Mouse (Mus musculus) limb, embryonic 12.5 days (tissue): Measurements from ENCODE around the gene Aldh3b3. TPM values are rescaled to one million over a fixed set of nuclear protein-coding genes. Genes with fewer than 3 reads are reported as not detected.

Experiments
- ATAC-seq: fragments of 200-750 bp; cut with Nextera tagmentation; 2 replicates; pipeline ENCODE4 v1.8.0; 2017; ENCODE audit warnings: low read depth, moderate TSS enrichment; ENCODE audit not compliant: insufficient number of reproducible peaks, insufficient read depth, low FRiP score, low TSS enrichment
- H3K27ac ChIP-seq: fragments of 300-500 bp; sonication (generic); 2 replicates; pipeline ENCODE4 v1.5.1; 2016; ENCODE audit warnings: mild to moderate bottlenecking, moderate library complexity
- H3K27me3 ChIP-seq: fragments of 300-500 bp; sonication (generic); 2 replicates; pipeline ENCODE4 v1.6.1; 2016; ENCODE audit warnings: mild to moderate bottlenecking, moderate library complexity
- H3K36me3 ChIP-seq: fragments of 300-500 bp; sonication (generic); 2 replicates; pipeline ENCODE4 v1.6.1; 2016; ENCODE audit warnings: mild to moderate bottlenecking, moderate library complexity
- H3K4me1 ChIP-seq: fragments of 300-500 bp; sonication (generic); replicated peaks from 2 replicates; pipeline ENCODE4 v1.6.1; 2016
- H3K4me2 ChIP-seq: fragments of 300-500 bp; sonication (generic); 2 replicates; pipeline ENCODE4 v1.6.1; 2016; ENCODE audit warnings: mild to moderate bottlenecking, moderate library complexity
- H3K4me3 ChIP-seq: fragments of 300-500 bp; sonication (generic); replicated peaks from 2 replicates; pipeline ENCODE4 v1.5.1; 2016; ENCODE audit warnings: mild to moderate bottlenecking
- H3K9ac ChIP-seq: fragments of 300-500 bp; sonication (generic); replicated peaks from 2 replicates; pipeline ENCODE4 v1.6.1; 2016; ENCODE audit warnings: mild to moderate bottlenecking, moderate library complexity
- H3K9me3 ChIP-seq: fragments of 300-500 bp; sonication (generic); 2 replicates; pipeline ENCODE4 v1.6.1; 2016; ENCODE audit warnings: mild to moderate bottlenecking, moderate library complexity
- WGBS: fragments of 180-500 bp; shearing (Covaris S2); methylation state at CpG from one replicate; pipeline ENCODE4 v1.1.7; 2016; 5-methylcytosine and 5-hydroxymethylcytosine counted together
- polyA plus RNA-seq: library from polyadenylated mRNA; unstranded; fragments of >200 nt; fragmentation: Nextera tagmentation; extraction: Ambion mirVana; gene quantifications from 2 replicates; pipeline ENCODE4 v1.2.1, GENCODE M21; 2016

The Aldh3b3 gene
- polyA plus RNA-seq: not detected in 2 replicates

DNA sequence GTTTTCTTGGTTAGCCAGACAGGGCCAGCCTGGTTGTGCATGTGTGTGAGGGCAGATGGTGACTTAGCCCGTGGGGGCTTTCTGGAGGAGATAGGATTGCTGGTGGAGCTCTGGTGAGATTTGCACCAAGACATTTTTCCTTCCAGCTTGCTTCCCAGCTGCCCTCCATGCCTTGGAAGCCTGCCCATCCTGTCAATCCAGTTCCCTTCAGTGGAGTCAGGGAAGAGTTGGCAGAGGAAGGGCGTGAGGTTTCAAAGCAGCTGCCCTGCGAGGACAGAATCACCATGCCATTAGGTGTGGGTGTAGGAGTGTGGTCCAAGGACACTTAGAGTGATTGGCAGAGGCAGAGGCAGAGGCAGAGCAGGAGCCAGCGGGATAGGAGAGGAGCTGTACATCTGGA lies at the start of gene Aldh3b3:
Aldh3b3 (plus strand) TSS at position 176 of the 400 bp plus-strand sequence.
- 70% methylated on average over 4 of the region's 4 CpGs for WGBS
- no peaks in the 10 kb centered on the region for H3K4me1 ChIP-seq
- no peaks in the 10 kb centered on the region for H3K27me3 ChIP-seq
- H3K4me3 ChIP-seq: no peak within 1 kb of the TSS
- H3K9me3 ChIP-seq: no peaks in the 10 kb centered on the region
- H3K36me3 ChIP-seq: no peaks in the 10 kb centered on the region
- no peak for ATAC-seq
- H3K4me2 ChIP-seq: no peak within 1 kb of the TSS
- no peak within 1 kb of the TSS for H3K9ac ChIP-seq
- no peak within 1 kb of the TSS for H3K27ac ChIP-seq

GRCm38 (mm10) chr19:3910206-3910605 lies 48.2 kb upstream of the Aldh3b3 start:
- no peak overlapping the region for H3K4me2 ChIP-seq
- no peak overlapping the region for H3K9ac ChIP-seq
- H3K27me3 ChIP-seq: no peaks in the 10 kb centered on the region
- H3K9me3 ChIP-seq: no peaks in the 10 kb centered on the region
- no peak for ATAC-seq
- peaks cover 40% of the 10 kb centered on the region for H3K4me1 ChIP-seq
- 87% methylated on average over 5 of the region's 5 CpGs for WGBS
- H3K27ac ChIP-seq: no peak overlapping the region
- H3K4me3 ChIP-seq: no peak overlapping the region
- H3K36me3 ChIP-seq: peaks cover 37% of the 10 kb centered on the region

DNA sequence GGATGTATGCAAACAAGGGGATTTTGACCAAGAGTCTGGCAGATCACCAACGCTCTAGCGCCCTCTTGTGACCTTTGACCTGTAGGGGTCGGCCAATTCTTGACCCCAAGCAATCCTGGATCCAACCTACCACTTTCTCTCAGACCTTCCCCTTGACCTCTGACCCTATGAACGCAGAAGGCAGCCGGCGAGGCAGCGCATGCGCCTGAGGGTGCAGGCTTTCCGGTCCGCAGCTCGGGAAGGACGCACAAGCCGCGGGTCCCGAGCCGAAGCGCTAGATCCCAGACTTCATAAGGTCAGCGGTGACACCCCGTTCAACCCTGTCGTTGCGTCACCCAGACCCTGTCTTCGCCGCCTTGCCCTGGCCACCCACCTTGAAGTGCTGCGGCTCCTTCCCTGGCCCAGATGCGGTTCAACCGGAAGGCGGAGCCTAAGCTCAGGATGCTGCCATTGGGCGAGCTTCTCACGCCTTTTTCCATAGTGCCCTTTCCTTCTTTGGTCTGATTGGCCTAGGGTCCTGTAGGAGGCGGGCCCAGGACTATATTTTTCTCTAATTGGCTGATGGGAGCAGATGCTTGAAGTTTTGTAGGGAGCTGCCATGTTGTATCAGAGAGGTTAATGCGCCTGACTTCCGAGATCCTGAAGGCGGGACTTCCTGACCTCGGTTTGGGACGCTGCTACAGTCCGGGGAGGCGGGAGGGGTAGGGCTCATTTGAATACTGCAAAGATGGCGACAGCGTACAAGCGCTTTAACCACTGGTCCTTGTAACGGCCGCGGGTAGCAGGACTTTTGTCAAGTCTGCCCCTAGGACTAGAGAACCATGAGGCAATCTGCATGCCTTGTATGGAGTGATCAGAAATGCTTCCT lies 45.9 kb upstream of the Aldh3b3 start, which contains the start of gene Ndufs8:
Ndufs8 (minus strand) TSS at position 438 of the 868 bp plus-strand sequence.
- Histone ChIP-seq H3K36me3 (peaks cover 37% of the 10 kb centered on the region), H3K27me3 (no peaks in the 10 kb centered on the region), H3K9ac (peak within 1 kb of the TSS; percentile 67), H3K4me3 (peak within 1 kb of the TSS; percentile 62), H3K4me2 (peak within 1 kb of the TSS; percentile 69), H3K27ac (peak within 1 kb of the TSS; percentile 77), H3K9me3 (no peaks in the 10 kb centered on the region), H3K4me1 (peaks cover 21% of the 10 kb centered on the region)
- ATAC-seq: peak; percentile 97
- WGBS: under 1% methylated on average over 43 of the region's 43 CpGs

DNA sequence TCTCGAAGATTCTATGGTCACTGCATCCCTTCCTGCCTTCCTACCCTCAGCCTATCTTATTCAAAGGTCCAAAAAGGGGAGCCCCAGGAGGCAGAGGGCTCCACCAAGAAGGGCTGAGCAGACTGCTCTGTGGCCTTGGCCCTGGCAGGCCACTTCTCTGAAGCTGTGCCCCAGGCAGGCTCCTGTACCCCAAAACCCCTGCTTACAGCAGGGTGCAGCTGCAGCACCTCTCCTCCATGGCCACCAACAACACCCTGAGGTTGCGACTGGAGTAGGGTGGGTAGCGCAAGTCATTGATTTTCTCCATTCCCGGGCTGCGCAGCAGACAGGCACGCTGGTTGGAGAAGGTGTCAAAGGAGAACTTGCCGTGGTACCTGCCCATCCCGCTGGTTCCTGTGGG lies 44.8 kb upstream of the Aldh3b3 start:
- Histone ChIP-seq H3K4me1 (peaks cover 16% of the 10 kb centered on the region), H3K27me3 (no peaks in the 10 kb centered on the region), H3K27ac (no peak overlapping the region), H3K36me3 (peaks cover 28% of the 10 kb centered on the region), H3K4me2 (peak overlapping the region; percentile 60), H3K9me3 (no peaks in the 10 kb centered on the region), H3K9ac (peak overlapping the region; percentile 59; the same call in 1 of the 2 replicates), H3K4me3 (peak overlapping the region; percentile 62)
- no peak for ATAC-seq
- 86% methylated on average over 8 of the region's 8 CpGs for WGBS

GRCm38 (mm10) chr19:3914535-3914934 lies 43.9 kb upstream of the Aldh3b3 start:
- no peak overlapping the region for H3K4me2 ChIP-seq
- H3K36me3 ChIP-seq: peaks cover 19% of the 10 kb centered on the region
- no peak overlapping the region for H3K9ac ChIP-seq
- H3K4me1 ChIP-seq: peaks cover 16% of the 10 kb centered on the region
- H3K4me3 ChIP-seq: no peak overlapping the region
- no peaks in the 10 kb centered on the region for H3K27me3 ChIP-seq
- H3K9me3 ChIP-seq: no peaks in the 10 kb centered on the region
- 91% methylated on average over 5 of the region's 5 CpGs for WGBS
- no peak for ATAC-seq
- no peak overlapping the region for H3K27ac ChIP-seq

DNA sequence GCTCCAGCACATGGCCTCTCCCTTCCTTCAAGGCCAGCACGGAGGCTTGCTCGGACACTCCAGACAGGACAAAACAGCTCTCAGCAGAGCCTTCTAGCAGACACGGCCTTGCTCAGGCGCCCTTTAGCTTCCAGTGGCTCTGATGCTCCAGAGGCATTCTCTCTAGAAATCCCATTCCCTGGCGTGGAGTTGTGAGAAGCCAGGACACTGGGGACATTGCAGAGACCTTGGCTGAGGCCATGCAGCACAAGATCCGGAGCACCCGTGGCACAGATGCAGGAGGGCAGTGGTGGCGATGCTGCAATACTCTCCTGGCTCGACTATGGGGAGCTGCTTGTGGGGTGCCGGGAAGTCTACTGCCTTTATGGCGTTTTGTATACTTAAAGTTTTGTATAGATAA lies 41.7 kb upstream of the Aldh3b3 start:
- 81% methylated on average over 11 of the region's 11 CpGs for WGBS
- ATAC-seq: no peak
- no peak overlapping the region for H3K9ac ChIP-seq

GRCm38 (mm10) chr19:3919928-3920327 lies 38.5 kb upstream of the Aldh3b3 start:
- H3K27ac ChIP-seq: no peak overlapping the region
- H3K9ac ChIP-seq: no peak overlapping the region
- no peaks in the 10 kb centered on the region for H3K27me3 ChIP-seq
- H3K4me2 ChIP-seq: no peak overlapping the region
- no peaks in the 10 kb centered on the region for H3K36me3 ChIP-seq
- no peak for ATAC-seq
- no peaks in the 10 kb centered on the region for H3K9me3 ChIP-seq
- H3K4me1 ChIP-seq: no peaks in the 10 kb centered on the region; the same call in 1 of the 2 replicates
- no peak overlapping the region for H3K4me3 ChIP-seq

More for the DNA sequence above, 41.7 kb upstream of the Aldh3b3 start:
- H3K9me3 ChIP-seq: no peaks in the 10 kb centered on the region
- no peak overlapping the region for H3K4me2 ChIP-seq
- no peaks in the 10 kb centered on the region for H3K36me3 ChIP-seq
- H3K27ac ChIP-seq: no peak overlapping the region
- peaks cover 14% of the 10 kb centered on the region for H3K4me1 ChIP-seq
- H3K4me3 ChIP-seq: no peak overlapping the region
- no peaks in the 10 kb centered on the region for H3K27me3 ChIP-seq

GRCm38 (mm10) chr19:3922661-3923371 lies 35.6 kb upstream of the Aldh3b3 start:
- no peak for ATAC-seq
- Histone ChIP-seq H3K27ac (peak overlapping the region; percentile 35; the same call in 1 of the 2 replicates), H3K4me3 (no peak overlapping the region), H3K4me2 (no peak overlapping the region), H3K9me3 (no peaks in the 10 kb centered on the region), H3K27me3 (no peaks in the 10 kb centered on the region), H3K9ac (no peak overlapping the region), H3K4me1 (no peaks in the 10 kb centered on the region; the same call in 1 of the 2 replicates), H3K36me3 (no peaks in the 10 kb centered on the region)
- WGBS: 53% methylated on average over 10 of the region's 10 CpGs

- Histone ChIP-seq H3K36me3 (no peaks in the 10 kb centered on the region), H3K4me3 (no peak overlapping the region), H3K27me3 (no peaks in the 10 kb centered on the region), H3K4me1 (no peaks in the 10 kb centered on the region; the same call in 1 of the 2 replicates), H3K9ac (no peak overlapping the region), H3K9me3 (no peaks in the 10 kb centered on the region), H3K27ac (peak overlapping the region; percentile 35; the same call in 1 of the 2 replicates), H3K4me2 (no peak overlapping the region)
- ATAC-seq: peak; percentile 24; the same call in 1 of the 2 replicates
- WGBS: 58% methylated on average over 13 of the region's 13 CpGs
These were observed 34.9 kb upstream of the Aldh3b3 start for GRCm38 (mm10) chr19:3923586-3923985.

GRCm38 (mm10) chr19:3924190-3924589 lies 34.3 kb upstream of the Aldh3b3 start:
- Histone ChIP-seq H3K9me3 (no peaks in the 10 kb centered on the region), H3K4me2 (no peak overlapping the region), H3K36me3 (no peaks in the 10 kb centered on the region), H3K4me3 (no peak overlapping the region), H3K27ac (peak overlapping the region; percentile 13; the same call in 1 of the 2 replicates), H3K4me1 (peaks cover 1% of the 10 kb centered on the region), H3K9ac (no peak overlapping the region), H3K27me3 (no peaks in the 10 kb centered on the region)
- ATAC-seq: no peak
- 83% methylated on average over 8 of the region's 8 CpGs for WGBS

GRCm38 (mm10) chr19:3924868-3925267 lies 33.6 kb upstream of the Aldh3b3 start:
- Histone ChIP-seq H3K4me2 (no peak overlapping the region), H3K9me3 (no peaks in the 10 kb centered on the region), H3K4me3 (no peak overlapping the region), H3K4me1 (peaks cover 7% of the 10 kb centered on the region), H3K27me3 (no peaks in the 10 kb centered on the region), H3K36me3 (no peaks in the 10 kb centered on the region), H3K9ac (no peak overlapping the region), H3K27ac (no peak overlapping the region)
- ATAC-seq: no peak
- WGBS: 93% methylated on average over 7 of the region's 7 CpGs
